Mouse (Mus musculus) layer of hippocampus, adult 8-10 months (tissue): ENCODE results near the gene Trappc12. TPM values are rescaled to one million over a fixed set of nuclear protein-coding genes. Genes with fewer than 3 reads are reported as not detected.
"Not testable (repeated sequence)": the region's sequence is repeated elsewhere in the genome, so short reads cannot be mapped to it uniquely, and the experiment has no call there.

Source experiments
- DNase-seq, 2 experiments: peaks; one replicate each; pipeline ENCODE4 v3.0.0; 2022; ENCODE audit warnings: low spot score in 2 of 2
- total RNA-seq, 4 experiments: library from RNA; stranded (reverse); gene quantifications; 2 replicates each; pipeline ENCODE4 v1.2.4; 2022

Trappc12 gene
- total RNA-seq, 4 experiments from 2014 or later = 56.4 to 64.8 (median 59.1) TPM

DNA sequence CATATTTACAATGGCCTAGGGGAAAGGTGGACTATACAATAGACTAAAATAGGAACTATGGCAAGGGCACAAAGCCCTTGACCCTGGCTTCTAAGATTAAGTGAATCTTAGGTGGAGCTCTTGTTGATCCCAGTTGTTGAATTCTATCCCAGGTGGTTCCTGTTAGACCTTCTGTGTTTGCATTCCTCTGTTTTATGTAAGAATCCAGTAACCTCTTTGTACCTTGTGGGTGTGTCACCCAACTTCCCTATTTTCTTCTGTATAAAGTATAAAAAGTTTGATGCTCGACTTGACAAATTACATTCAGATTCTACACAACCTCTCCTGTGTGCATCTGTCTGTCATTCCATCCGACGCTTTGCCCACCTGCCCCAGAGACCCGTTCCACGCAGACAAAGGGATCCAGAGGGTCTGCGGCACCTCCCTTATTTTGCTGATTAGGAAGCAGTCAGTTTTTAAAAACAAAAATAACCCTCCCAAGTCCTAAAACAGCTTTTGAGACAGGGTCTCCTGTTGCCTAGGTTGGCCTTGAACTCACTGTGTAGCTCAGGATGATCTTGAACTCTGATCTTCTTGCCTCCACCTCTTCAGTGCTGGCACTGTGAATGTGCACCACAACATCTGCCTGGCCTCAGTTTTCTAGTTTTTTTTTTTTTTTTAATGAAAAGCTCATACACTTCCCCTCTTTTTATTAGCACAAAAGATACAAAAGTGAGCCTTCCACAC is 16.6 kb downstream of the Trappc12 start:
- DNase-seq = not testable (repeated sequence)

DNA sequence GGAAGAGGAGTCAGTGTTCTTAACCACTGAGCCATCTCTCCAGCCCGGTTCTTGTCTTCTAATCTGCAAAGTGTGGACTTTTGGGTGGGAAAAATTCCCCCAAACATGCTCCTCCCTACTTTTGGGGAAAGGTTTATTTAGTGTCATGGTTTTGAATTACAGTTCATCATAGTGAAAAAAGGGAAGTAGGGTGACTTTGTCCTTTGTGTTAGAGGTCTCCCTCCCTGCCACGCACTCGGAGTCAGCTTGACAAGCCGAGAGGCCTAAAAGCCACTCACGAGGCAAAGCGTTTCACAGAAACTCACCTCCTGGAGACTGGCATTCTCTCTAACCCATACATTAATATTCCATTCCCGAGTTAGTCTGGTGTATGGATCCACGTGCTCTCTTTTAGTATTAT is 17.6 kb downstream of the Trappc12 start:
- no peak for DNase-seq

DNA sequence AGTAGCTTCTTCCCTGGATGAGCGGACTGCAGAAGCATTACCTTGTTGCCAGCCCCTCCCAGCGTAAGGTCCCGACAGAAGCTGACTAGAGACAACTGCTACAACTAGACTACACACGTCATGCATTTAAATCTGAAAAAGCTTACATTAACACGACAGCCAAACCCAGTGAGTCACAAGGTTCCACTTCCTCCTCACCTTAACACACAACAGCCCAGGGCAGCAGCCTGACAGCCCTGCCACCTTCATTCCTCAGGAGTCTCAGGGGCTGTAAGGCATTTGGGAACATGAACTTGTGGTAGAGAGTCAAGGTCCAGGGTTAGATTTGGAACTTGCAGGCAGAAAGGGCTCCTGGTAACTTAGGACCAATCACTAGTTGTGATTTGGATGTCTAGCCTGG is 23.2 kb downstream of the Trappc12 start:
- no peak for DNase-seq

DNA sequence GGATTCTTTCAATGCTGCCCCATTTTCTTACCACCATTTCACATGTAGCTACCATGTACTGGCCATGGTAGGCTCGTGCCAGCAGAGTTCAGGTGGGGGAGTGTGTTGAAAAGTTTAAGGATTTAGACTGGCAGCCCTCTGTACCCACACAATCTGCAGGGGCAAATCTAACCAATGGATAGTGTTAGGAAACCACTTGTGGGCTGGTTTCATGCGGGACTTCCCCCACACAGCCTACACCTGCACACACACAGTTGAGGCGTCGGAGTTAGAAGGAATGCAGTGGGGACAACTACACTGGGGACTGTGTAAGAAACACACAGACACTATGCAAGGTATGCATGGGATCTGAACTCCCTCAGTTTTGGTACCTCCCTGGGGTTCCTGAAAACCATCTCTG is 24.1 kb downstream of the Trappc12 start:
- DNase-seq = no peak

- DNase-seq = no peak
Observed at GRCm38 (mm10) chr12:28724366-28724765, 25.9 kb downstream of the Trappc12 start.

DNA sequence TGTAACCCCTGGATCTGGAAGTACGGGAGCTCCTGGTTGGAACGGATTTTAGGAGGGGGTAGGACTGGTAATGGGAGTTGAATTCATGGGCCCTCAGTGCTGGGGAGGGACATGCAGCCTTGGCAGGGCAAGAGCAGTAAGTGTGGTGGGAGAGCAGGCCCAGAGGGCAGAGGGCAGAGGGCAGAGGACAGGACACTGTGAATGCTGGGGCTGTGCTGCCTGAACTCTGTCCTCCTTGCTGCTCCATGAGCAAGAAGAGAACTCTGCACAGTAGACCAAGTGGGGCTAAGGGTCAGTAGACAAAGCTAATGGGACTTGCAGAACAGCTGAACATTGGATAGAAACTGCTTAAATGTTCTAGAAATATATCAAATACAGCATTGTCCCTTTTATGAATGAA is 32.2 kb downstream of the Trappc12 start:
- no peak for DNase-seq

DNA sequence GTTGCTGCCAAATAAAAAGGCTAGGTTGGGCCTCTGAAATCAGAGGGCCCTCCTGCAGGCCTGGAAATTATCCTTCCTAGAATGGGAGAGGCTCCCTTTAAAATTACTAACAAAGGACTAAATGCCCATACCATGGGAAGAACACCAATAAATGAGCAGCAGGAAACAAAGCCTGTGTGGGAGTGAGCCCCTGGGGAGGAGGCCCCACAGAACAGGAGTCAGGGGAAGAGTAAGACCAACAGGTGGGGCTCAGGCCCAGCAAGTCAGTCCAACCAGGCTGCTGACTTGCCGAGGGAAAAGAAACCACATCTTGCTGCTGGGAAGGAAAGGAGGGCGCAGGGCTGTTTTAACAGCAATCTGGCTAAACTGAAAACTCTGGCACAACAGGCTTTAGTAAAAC is 33.2 kb downstream of the Trappc12 start:
- DNase-seq = no peak

- no peak for DNase-seq
Observed at GRCm38 (mm10) chr12:28714822-28715632, 35.2 kb downstream of the Trappc12 start.

GRCm38 (mm10) chr12:28710566-28711185 is 39.6 kb downstream of the Trappc12 start:
- peak in 1 of 2 experiments; percentile 65 for DNase-seq

DNA sequence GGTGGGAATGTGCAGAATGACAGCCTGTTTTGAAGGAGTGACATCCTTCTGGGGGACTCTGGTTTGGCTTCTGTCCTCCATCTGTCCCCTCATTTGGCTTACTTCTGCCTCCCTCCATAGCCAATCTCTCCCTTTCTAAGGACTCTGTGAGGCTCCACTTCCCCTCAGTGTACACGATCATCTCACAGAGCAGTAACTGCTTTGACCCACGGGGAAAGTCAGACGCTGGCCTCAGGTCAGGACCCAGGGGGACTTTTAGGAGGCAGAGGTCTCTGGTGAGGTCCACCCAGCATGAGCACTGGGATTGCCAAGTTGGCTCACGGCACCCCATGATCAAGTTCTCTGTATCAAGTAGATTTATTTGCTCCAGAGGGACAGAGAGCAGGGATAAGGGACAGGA is 42.1 kb downstream of the Trappc12 start:
- no peak for DNase-seq

DNA sequence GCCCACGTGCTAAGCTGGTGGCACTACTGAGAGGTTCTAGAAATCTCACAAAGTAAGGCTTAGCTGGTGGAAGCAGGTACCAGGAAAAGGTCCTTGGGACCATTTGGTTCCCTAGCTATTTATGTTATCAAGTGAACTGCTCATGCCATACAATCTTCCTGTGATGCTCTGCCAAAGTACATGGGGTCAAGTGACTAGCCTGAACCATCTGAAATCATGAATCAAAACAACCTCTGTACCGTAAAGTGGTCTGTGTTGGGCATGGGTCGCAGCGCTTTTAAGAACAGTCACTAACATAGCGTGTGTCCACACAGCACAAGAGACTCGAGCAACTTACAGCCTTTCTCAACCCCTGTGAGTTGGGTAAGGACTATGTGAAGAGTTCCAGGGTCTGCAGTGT is 45.1 kb downstream of the Trappc12 start:
- no peak for DNase-seq

DNA sequence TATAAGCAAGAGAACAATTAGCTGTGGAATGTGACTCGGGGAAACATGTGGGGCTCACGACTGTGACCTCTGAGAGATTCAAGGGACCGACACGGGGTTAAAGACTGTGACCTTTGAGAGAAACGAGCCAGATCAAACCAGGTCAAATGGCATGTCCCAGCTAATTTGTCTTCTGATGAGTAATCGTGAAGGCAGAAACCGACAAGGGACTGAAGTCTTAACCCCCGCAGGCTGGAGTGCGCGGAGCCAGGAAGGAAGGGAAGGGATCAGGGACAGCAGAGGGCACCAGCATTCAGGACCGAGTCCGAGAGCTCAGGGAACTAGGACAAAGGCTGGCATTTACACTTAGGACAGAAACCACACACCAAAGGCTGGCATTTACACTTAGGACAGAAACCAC is 45.9 kb downstream of the Trappc12 start:
- no peak for DNase-seq

DNA sequence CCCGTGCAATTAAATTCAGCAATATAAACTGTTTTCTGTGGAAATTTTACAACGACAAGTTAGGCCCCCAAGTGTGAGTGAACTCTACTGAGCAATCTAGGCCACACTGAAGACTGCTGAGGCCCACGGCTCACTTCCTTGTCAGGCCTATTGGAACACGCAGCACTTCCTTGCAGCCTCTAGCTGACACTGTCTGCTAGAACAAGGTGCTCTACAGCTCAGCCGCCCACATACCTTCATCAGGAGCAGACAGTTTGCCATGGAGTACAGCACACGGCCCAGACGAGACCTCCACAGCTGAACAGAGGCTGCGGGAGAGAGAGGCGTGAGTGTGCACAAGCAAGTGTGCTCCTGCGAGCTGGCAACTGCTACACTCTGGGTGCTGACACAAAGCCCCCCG is 49.0 kb downstream of the Trappc12 start:
- no peak for DNase-seq

- peak in 1 of 2 experiments; percentile 56 for DNase-seq
Observed at GRCm38 (mm10) chr12:28700561-28701025, 49.7 kb downstream of the Trappc12 start.

DNA sequence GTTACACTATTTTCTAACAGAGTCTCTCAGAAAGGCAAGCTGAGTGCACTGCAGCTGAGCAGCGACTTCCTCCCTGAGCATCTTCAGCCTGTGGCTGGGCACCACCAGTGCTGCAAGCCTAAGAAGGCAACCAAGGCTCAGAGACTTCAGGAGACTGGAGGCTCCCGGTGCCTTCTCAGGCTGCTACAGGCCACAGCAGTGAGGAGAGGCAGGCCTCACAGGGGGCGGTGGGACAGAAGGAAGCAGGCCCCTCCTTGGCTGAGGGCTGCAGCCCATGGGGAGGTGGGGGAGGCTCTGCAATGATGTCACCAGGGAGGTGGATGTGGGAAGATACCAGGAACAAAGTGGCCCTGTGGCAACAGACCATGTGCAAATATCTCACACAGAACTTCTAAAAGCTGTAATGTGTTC is 50.2 kb downstream of the Trappc12 start:
- no peak for DNase-seq

GRCm38 (mm10) chr12:28699656-28700055 is 50.6 kb downstream of the Trappc12 start:
- DNase-seq = peak; percentile 72 to 89

DNA sequence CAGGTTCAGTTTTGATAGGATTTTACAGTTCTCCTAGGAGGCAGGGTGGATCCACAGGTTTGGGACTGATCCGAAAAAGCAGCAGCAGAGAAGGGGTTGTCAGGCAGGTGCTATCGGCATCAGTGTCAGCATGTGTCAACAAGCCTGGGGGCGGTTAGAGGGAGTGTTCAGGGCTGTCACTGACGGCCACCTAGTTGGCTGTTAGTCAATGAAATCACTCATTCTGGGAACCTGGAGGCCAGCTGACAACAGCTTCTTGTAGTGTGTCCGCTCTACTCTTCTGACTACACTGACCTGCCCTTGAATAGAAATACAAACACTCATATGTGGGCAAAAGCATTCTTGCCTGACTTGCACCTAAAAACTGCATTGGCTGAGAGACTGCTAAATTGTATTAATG is 51.2 kb downstream of the Trappc12 start:
- DNase-seq = no peak

DNA sequence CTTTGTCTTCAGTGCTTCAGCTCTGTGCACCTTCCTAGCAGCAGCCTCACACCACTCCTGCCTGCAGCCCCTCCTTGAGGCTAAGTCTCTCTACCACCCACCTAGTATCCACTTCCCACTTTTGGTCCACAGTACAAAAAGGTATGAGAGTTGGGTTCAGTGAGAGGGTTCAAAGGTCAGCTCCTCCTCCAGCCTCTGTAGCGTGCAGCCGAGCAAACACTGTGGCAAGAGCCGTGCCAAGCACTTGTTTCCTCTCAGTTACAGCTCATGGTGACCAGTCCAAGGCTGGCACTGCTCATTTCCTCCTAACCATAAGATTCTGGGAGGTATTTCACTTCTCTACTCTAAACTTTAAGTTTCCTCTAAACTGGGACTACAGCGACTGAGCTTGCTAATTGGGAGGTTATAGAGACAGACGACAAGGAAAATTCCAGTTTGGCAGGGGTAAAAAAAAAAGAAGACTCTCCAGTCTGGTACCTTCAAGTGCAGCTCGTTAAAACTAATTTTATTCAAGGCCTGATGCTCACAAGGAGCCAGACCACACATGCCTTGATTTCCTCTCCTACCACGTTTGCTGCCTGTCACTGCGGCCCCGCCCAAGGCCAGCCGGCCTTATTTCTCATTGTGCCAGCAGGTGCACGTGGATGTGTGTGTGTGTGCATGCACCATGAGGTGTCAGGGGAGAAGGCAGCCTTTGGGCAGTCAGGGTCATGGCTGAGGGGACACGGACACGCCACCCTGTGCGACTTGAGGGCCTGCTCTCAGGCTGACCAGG is 52.3 kb downstream of the Trappc12 start:
- no peak for DNase-seq

DNA sequence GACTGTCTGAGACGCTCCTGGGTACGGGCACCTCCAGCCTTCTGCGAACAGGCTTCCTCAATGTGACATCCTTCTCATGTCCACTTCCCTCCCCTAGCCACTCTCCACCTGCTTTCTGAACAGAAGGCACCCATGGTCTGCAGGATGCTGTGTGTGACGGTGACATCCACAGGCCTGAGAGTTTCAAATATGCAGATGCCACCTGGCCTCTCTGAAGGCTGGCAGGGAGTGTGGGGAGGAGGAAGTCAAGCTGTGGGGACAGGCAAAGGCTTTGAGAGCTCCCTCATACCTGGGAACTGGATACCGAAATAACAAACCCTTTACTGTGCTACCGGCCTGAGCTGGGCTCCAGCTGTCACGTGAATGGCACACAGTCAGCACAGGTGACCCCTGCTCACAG is 55.5 kb downstream of the Trappc12 start:
- no peak for DNase-seq

DNA sequence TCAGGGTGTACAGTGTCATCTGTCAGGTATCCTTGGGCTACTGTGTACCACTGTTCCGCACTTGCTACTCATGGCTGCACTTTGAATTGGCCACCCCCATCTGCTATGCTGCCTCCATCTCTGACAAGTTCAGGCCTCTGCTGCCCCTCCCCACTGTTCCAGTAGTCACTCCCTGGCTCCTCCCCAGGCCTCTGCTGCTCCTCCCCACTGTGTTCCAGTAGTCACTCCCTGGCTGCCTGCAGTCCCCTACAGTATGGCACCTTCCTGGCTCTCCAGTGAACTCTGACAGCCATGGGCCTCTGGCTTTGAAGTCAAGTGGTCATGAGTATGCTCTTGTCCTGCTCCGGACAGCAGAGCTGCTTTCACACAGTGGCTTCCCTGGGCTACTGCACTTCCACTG is 56.0 kb downstream of the Trappc12 start:
- DNase-seq = no peak

GRCm38 (mm10) chr12:28693738-28694137 is 56.5 kb downstream of the Trappc12 start:
- DNase-seq = no peak
